Mouse (Mus musculus): ENCODE measurements at regions not wholly inside any gene's neighbourhood (a gene's known extent, or its start where the extent isn't known, plus 50 kb on each side); places are given as distances from the start of the nearest gene placed in this dataset.

GRCm38 (mm10) chr10:111558675-111559340, 52.7 kb downstream of the Phlda1 start:
- ATAC-seq (ENCODE audit: low TSS enrichment), result no peak

GRCm38 (mm10) chr10:111559341-111560246, 53.5 kb downstream of the Phlda1 start:
- no peak for ATAC-seq (ENCODE audit: low TSS enrichment)

- ATAC-seq (ENCODE audit: low TSS enrichment), result no peak
These were observed 56.5 kb downstream of the Phlda1 start for GRCm38 (mm10) chr10:111562628-111563027.

DNA sequence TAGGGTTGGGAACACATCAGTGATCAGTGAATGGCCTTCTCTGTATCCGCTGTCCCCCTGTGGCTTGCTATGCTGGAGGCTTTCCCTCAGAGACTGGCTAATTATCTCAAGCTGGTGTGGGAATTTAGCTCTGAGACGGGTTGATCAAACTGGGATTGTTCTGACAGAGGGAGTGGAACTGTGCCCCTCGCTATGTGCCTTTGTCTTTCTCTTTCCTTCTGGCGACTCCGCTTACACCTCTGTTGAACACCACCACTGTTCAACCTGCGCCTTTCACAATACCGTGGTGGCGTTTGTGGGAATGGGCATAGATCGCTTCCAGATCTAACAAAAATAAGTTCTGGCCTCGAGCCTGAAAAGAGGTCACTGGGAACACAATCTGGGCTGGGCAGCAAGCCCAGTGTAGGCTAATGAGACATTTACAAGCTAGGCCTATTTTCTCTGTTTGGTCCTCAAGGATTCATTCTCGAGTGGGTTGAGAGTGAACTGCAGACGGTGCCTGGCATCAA, 60.8 kb downstream of the Phlda1 start:
- ATAC-seq (ENCODE audit: low TSS enrichment), result peak; percentile 79

DNA sequence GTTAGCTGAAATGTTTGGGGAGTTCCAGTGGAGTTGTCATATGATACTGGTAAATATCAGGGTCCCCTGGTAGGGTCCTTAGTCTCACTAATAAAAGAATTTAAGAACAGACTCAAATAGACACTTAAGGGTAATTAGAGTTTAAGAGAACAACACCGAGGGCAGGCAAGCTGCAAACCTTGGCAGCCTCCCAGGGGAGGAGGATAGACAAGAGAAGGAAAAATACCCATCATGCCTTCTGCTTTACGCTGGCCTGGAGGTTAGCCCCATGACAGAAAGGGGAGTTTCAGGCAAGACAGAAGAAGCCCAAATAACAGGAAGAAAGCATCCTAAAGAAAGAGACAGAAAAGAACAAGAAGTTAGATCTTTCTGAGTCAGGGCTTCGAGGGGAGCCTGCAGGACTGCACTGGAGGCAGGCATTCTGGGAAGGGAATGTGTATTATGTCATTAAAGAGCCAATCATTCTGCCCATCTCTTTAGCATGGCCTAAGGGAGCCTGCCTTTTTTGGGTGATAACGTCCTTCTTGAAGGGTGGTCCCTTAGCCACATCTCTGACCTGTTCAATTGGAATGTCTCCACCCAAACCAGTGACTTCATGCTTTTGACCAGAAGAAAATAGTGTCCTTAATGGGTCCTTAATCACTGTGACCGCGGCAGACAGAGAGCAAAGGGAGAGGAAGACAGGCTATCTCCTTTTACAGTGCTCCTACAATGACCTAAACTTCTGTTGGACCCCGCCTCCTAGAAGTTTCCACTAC, 64.6 kb downstream of the Phlda1 start:
- ATAC-seq (ENCODE audit: low TSS enrichment), result no peak

DNA sequence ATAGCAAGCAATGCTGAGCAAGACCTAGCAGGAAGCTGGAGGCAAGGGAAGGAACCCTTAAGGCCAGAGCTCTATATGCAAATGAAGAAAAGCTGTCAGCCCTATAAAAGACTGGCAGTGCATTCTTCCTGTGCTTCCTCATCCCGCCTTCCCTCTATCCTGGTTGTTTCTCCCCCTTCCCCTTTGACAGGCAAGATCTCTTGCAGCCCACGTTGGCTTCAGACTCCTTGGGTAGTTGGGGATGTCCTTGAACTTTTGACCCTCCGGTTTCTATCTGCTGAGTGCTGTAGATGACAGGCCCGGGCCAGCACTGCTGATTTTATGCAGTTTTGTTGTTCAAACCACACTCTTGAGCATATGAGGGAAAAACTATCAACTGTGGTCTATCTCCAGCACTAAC, 68.1 kb downstream of the Phlda1 start:
- no peak for ATAC-seq (ENCODE audit: low TSS enrichment)

- ATAC-seq (ENCODE audit: low TSS enrichment), result no peak
These were observed 68.7 kb downstream of the Phlda1 start for GRCm38 (mm10) chr10:111574812-111575211.

DNA sequence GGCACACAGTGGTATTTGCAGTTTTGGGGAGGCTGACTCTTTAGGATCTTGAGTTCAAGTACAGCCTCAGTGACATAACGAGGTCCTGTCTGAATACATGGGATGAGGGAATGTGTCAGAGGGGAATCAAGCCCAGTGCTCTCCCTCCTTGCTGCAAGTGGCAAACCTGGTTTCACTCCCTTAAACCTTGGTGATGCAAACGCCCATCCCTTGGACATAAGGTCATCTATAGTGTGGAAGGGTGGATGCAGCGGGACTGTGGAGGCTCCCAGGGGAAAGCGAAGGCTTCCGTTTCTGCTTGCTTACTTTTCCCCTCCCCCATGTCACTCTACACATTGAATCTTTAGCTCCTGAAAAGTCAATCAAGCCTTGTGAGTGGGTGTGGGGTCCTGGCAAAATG, 69.2 kb downstream of the Phlda1 start:
- no peak for ATAC-seq (ENCODE audit: low TSS enrichment)

DNA sequence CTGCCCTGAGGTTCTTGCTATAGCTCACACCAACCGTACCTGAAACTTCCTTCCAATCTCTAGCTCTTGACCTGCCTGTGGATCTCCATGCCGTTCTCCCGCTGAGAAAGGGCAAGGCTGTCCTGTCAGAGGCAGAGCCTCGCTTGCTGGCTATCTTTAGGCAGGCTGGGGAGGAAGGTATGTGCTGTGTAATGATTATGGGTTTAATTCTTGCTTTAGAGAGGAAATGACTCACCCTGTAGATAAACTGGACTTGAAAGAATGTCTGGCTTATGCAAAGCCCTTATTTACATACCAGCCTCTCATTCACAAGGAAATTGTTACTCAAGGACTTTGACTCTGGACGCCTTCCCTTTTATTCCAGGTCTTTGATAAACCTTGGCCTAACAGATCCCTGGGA, 69.8 kb downstream of the Phlda1 start:
- peak; percentile 78 for ATAC-seq (ENCODE audit: low TSS enrichment)

DNA sequence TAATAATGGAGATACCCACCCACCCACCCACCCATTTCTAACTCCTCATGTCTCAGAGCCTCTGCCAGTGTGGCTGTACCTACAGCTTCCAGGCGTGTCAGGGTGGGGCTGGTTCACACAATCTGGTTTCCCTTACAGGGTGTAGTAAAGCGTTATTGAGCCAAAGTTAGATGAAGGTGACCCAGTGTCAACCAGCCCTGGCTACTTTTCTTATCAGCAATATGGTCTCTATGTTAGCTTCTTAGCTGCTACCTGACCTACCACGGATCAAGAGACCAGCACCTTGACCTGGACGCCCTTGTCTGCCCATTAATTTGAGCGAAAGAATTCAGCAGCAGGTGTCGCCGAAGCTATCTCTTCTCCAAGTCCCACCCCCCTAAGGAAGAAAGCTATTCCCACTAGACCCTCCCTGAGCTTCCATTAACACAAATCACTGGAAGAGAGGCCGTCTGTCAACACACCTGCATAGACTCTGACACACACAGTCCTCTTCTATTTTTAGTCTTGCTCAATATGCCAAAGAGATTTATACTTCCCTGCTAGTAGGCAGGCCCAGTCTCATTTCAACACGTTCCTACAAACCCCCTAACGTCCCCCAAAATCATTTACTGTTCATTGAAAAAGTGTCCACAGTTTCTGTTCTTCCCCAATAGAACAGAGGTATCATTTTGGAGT, 70.4 kb downstream of the Phlda1 start:
- ATAC-seq (ENCODE audit: low TSS enrichment), result no peak

GRCm38 (mm10) chr10:111578536-111578935, 72.5 kb downstream of the Phlda1 start:
- no peak for ATAC-seq (ENCODE audit: low TSS enrichment)

DNA sequence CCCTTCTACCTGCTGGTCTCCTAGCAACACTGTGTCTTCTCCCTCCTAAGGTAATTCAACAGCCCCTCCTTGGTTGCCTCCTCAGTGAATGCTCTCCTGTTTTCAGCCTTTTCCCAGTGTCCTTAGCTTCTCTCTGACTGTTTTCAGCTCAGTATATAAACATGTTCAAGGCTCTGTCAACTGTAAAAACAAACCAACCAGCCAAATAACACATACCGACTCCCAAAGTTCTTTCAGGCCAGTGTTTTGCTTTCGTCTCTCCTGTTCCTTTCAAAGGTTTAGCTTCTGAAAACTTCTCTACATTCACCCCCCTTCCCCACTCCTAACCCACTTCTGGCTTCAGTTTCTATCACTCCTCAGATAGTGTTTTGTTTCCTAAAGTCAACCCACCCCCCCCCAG, 73.4 kb downstream of the Phlda1 start:
- ATAC-seq (ENCODE audit: low TSS enrichment), result no peak

DNA sequence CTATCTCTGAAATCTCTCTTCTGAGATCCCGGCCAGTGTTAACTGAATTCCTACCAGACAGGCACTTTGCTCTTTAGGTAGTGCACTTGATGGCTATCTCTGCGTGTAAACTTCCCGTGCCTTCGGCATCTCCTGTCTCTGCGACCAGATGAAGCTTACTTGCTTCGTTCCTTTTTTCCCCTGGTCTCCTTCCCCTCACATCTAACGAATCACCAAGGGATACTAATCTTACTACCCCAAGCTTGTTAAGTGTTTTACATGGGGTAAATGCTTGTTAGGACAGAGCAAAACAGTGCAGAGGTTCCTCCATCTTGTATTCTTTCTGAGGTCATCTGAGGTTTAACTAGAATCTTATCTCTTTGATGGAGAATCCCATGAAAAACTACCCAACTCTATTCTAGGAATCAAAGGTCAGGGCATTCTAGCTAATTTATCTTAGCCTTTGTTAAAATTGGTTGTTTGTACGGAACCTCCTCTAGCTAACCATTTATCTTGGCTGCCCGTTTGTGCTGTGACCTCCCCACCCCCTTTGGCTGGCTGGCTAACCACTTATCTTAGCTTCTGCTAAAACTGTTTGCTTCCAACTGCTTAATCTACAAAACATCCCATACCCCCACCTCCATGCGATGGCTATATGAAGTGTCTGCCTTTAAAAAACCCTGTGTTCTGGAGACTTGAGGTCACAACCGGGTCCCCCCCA, 74.5 kb downstream of the Phlda1 start:
- ATAC-seq (ENCODE audit: low TSS enrichment), result no peak

DNA sequence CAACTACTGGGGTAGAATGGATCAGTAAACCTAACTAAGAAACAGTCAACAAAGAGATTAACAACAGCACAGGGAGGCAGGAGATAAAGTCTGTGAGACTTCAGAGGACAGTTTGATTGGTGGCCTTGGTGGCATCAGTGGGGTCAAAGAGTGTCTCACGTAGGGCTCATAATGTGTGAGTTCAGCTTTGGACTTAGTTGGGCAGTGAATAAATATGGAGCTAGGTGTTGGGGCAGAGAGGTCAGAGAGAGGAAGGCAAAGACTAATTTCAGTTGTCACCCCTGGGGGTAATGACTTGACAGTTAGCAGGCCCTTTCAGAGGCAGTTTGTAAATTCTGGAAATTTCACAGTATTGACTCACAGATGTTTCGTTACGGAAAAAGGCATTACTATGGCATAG, 75.8 kb downstream of the Phlda1 start:
- ATAC-seq (ENCODE audit: low TSS enrichment), result no peak

DNA sequence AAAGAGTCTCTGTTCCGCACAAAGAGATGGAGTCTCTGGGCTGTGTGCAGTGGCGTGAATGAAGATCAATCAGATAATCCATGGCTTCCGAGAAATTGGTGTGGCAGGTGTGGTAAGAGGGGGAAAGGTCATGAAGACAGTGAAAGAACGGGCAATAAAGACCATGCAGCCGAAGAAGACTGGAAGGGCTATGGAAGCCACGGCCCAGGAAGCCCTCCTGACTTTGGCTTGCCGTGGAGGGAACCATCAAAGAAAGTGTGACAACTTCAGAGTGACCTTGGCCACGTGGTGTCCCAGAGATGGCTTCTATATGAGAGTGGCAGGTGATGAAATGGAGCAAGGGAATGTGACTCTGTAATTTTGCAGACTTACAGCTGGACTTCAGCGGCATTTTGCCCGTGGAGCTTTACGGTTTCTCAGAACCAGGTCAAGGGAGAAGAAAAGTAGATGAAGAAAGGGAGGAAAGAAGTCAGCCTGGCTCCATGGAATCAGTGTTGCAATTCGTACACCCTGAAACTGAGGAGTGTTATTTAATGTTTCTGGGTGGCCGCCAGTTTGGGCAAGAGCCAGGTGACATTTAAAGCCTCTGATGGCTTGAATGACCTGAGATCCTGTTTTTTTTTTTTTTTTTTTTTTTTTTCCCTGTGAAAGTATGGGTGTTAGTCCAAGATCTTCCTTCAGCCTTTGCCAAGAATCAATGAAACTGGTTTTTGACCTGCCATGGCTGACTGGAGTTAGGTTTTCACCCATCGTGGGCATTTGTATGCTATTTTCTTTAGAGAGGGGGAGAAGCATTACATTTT, 76.4 kb downstream of the Phlda1 start:
- ATAC-seq (ENCODE audit: low TSS enrichment), result no peak

- ATAC-seq (ENCODE audit: low TSS enrichment), result no peak; the same call in 1 of the 2 replicates
These were observed 77.1 kb downstream of the Phlda1 start for GRCm38 (mm10) chr10:111583124-111583743.

GRCm38 (mm10) chr10:111583744-111584152, 77.7 kb downstream of the Phlda1 start:
- ATAC-seq (ENCODE audit: low TSS enrichment), result peak; percentile 52; the same call in 1 of the 2 replicates

DNA sequence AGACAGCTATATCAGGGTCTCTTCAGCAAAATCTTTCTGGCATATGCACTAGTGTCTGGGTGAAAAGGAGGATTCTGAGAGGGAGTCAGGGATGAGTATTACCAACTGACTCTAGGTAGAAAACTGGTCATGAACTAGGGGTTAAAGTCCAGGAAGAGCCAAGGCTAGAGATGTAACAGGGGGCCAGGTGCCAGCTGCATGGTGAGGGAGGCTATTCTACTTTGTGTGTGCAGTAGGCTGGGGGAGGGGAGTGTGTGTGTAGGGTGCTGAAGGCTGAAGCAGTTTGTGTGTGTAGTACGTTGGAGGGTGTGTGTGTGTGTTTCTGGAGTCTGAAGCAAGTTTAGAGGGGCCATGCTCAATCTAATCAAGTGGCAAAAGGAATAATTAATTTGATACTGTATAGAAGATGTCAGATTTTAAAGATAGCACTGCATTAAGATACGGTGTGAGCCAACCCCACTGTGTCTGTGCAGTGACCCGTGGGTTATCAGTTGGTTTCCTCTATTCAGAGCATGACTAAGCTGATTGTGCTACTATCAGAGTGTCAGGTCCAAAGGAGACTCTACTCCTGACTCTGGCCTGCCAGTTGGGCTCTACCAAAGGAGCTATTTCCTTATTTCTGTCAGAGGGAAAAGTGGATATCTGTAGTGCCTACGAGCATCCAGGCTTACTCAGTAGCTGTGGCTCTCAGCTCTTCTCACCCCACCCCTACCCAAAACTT, 82.0 kb downstream of the Phlda1 start:
- ATAC-seq (ENCODE audit: low TSS enrichment), result no peak

GRCm38 (mm10) chr10:111589186-111589585, 83.1 kb downstream of the Phlda1 start:
- ATAC-seq (ENCODE audit: low TSS enrichment), result no peak

All from frontal cortex, adult (tissue).